Mouse (Mus musculus) heart, postnatal 4 days (tissue): ENCODE measurements around the gene Cic. TPM values are rescaled to one million over a fixed set of nuclear protein-coding genes. Genes with fewer than 3 reads are reported as not detected.

Experiments used
- DNase-seq: peaks from one replicate; pipeline ENCODE4 v3.0.0; 2021
- total RNA-seq, 2 experiments: library from RNA; stranded (reverse); gene quantifications; 2 replicates each; pipeline ENCODE4 v1.2.3; 2021

Cic gene
- total RNA-seq: 100 to 1,000 TPM; 108 to 109 TPM

DNA sequence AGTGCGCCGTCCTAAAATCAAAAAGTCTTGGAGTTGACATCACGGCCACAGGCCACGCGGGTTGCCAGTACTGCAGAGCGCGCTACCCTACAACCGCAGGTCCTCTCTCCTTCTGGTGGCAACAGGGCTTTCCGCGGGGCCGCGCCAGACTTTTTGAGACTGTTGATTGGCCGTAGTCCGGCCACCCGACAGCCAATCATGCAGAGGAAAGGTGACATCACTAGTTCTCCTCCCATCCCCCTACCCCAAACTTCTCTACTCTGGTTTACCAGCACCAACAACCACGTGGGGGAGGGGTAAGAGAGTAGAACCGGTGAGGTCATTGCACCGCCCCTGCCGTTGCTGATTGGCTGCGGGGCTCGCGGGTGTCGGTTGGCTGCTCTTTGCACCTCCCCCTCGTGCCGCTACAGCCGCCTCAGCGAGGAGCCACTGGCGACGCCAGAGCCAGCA is at the start of gene Cic:
Gene Cic (plus strand): TSS at position 404 of the 450 bp plus-strand sequence.
- DNase-seq: peak; percentile 98

DNA sequence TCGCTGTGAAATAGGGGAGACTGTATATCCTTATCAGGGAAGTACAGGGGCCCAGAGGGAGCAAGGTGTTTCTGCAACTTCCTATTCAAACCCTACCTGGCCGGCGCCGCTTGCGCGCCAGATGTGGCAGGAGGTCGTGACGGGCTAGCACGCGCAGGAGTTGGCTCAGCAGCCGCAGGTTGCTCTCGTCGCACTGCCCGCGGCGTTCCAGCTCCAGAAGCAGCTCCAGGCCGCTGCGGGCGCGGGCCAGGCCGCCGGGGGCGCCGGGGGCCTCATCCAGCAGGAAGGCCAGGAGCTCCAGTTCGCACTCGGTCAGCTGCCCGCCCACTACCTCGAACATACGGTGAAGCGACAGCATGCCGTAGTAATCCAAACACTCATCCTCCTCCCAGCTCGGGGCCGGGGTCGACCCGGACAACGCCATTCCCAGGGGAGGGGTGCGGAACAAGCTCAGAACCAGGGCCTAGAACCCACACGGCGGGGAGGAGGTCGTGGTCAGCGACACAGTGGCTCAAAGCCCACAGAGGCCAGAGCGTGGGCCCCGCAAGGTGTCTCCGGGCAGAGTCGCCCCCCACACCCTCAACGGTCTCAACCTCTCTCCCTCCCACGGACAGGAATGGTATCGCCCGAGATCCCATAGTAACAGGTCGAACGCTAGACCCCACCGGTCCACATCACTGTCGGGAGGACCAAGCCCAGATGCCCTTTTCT is 48.6 kb upstream of the Cic start:
- peak; percentile 61 for DNase-seq

DNA sequence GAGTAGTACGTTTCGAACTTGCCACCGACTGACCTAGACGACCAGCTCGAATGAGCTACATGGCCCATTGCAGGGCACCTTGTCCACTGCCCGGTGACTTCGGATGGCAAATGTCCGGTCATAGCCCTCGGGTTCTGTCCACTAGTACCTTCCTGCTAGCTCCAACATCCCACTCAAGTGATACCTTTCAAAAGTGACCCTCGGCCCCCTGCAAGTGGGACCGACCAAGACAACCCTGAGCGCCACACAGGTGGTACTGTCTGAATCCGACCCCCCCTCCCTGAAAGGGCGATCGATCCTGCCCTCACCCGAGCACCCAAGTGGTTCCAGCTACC is 48.1 kb upstream of the Cic start:
- no peak for DNase-seq

DNA sequence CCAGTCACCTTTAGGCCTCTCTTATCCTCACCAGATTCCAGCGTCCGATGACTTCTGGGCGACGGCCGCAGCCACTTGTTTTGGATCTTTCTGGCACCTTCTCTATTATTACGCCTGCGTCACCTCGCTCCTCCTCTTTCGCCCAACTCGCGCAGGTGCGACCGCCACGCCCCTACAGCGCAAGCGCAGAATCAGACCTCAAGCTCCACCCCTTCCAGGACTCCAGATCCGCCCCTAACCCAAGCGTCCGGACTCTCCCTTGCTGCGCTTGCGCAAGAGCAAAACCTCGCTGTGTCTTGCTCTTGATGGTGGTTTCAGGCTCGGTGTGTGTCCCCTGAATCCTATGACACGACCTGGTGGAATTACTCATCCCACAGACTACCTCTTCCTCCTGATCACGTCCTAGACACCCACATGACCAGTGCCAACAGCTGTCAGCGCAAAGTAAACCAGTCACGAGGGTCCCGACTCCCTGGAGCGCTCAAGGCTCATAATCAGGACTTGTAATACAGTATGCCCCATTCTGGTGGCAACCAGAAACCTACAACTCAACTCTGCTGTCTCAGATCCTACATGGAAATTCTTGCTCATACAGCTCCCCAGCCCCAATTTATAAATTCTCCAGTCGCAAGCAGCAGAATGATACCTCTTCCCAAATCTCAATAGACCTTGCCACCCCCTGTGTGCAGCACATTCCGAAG is 47.6 kb upstream of the Cic start:
- DNase-seq: peak; percentile 95

- peak; percentile 37 for DNase-seq
These were observed 46.9 kb upstream of the Cic start, which contains the start of gene Dedd2 for GRCm38 (mm10) chr7:25220457-25221101. Gene Dedd2 (minus strand): TSS chr7:25220615.

DNA sequence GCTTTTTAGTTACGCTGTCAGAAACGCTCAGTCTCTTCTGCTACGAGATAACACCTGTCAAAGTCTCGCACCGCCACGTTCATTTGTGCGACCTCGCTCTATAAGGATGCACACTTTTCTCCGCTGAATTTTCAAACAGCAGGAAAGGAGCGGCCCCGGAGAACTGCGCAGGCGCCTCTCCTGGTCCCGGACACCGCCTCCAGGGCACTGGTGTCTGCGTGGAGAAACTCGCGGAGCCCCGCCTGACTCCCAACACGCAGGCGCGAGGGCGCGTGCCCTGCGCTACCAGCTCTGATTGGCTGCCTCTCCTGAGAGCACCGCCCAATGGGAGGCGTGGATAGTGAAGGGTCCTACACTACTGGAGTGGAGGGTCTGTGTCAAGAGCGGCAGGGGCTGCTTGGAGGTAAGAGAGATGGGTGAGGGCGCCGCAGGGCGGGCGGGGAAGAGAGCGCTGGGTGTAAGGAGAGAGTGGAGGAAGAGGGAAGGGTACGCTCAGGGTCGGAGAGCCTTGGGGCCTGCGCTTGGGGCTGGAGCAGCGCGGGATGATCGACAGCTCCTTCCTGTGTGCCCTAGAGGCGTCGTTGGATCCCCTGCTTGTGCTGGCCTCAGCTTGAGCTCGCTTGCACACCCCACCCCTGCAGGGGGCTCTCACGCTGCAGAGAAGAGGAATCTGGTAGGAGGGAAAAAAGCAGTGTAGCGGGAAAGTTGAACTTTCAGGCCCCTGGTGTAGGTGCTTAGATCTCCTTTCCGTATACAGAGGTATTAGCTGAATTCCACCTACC is 46.2 kb upstream of the Cic start, which contains the start of gene Zfp526:
Gene Zfp526 (plus strand): TSS at position 324 of the 782 bp plus-strand sequence.
- DNase-seq: peak; percentile 98

- DNase-seq: no peak
These were observed 45.1 kb upstream of the Cic start for GRCm38 (mm10) chr7:25222275-25222967.

- DNase-seq: no peak
These were observed 39.8 kb upstream of the Cic start for GRCm38 (mm10) chr7:25227523-25228300.

DNA sequence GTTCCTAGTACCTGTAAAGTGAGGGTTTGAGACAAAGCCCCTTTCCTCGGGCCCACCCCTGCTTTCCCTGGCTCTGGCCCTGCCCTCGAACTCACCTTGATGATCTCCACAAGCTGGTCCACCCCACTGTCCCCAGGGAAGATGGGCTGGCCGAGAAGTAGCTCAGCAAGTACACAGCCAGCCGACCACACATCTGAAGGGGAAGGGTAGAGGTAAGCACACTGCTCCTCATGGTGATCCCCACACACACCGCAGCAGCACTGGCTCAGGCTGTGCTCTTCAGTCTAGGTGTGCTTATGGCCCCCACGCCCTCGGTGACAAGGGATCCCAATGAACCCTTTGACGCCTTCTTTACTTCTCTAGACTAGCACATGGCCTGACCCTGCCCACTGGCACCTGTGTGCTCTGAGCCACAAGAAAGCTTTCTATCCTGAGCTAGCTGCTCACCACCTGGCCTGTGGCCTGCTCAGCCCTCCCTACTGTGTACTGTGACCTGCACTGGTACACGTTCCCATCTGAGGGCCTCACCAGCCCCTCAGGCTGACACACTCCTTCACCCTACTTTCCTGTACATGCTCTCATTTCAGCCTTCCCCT is 36.7 kb upstream of the Cic start:
- no peak for DNase-seq

DNA sequence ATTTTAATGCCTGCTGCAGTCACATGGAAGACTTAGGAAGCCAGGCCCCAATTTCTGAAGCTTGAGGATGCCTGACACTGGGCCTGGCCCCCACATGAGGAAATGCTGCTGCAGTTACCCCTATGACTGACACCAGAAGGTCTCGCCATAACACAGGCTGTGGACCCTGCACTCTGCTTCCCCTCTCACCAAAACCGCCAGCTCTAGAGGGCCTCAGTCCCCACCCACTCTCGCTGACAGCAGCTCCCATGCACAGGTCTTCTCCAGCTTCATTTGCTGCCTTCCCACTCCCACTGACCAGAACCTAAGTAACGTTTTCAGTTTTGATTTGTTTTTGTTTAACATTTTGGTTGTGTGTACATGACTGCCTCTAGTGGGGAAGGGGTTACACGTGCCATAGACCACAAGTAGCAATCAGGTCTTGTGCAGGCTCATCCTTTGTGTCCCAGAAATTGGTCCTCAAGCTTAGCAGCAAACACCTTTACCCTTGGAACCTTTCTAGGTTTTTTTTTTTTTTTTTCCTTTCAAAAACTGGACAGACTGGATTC is 35.3 kb upstream of the Cic start:
- no peak for DNase-seq

DNA sequence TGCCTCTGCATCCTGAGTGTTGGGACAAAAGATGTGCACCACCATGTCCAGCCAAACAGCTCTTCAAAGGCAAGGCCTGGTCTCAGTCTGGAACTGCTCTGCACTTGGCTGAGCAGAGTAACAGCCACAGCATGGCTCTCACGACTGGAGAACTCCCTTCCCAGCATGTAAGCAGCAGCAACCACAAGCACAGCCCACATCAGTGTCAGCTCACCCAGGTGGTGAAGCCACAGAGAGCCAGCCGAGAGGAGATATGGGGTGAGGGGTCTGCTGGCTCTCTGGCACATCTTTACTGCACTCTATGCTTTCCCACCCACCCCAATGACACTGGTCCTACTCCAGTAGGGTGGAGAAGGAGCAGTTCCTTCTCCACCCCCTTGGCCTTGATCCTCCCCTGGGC is 34.4 kb upstream of the Cic start:
- DNase-seq: no peak

DNA sequence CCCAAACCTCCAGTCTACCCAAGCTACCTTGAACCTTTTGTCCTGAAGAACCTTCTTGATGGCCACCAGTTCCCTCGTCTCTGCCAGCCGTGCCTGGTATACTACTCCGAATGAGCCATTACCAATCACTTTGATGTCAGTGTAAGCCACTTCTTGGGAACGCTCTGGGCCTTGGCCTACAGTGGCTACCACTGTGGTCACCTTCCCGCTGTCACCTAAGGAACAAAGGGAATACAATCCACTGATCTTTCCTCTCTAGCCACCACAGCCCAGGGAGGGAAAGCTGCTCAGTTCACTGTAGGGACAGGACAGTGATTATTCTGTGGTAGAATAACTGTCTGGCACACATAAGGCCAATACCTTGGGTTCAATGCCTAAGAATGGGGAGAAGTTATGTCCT is 32.0 kb upstream of the Cic start:
- no peak for DNase-seq

GRCm38 (mm10) chr7:25237249-25238014 is 30.1 kb upstream of the Cic start, which contains the start of gene Gsk3a:
Gene Gsk3a (minus strand): TSS chr7:25237851.
- DNase-seq: peak; percentile 98

DNA sequence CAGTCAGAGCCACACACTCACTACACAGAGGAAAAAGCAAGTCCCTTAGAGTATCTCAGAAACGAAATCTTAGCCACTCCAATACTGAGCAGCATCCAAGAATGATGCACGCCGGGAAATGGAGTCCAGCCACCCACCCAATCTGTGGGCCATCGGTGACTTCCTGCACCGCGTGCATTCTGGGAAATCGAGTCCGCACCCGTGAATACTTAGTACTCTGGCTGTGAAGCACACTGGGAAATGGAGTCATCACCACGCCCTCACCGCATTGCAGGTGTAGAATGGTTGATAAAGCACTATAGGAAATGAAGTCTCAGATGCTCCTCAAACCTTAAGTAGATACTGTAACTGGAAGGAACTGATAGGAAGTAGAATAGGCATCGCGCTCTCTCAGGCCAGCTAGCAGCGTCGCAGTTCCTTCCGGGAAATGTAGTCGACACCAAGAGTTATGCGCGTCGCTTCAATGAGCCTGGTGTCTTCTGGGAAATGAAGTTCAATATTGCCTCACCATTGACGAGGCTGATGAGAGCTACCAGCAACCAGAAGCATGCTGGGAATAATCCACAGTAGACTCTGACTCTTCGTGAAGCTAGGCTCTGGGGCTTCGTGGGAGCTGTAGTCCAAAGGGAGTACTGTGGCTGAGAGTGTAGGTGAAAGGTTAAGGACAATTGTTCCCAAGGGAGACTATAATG is 29.3 kb upstream of the Cic start:
- peak; percentile 90 for DNase-seq

- DNase-seq: peak; percentile 87
These were observed 28.5 kb upstream of the Cic start for GRCm38 (mm10) chr7:25238829-25239623.

DNA sequence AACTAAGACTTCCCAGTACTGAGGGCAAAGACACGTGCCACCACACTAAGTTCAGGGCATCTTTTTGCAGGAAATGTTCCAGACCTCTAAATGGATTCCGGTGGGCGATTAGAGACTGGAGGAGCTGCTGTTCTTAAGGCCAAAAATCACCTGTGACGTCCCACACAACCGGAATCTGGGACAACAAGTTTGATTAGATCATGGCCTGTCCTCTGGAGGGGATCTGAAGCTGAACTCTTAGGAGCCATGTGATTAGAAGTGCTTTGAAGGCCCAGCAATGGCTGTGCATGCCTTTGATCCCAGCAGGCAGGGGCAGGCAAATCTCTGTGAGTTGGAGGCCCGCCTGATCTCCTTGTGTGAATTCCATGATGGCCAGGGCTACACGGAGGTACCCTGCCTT is 26.9 kb upstream of the Cic start:
- DNase-seq: peak; percentile 12

DNA sequence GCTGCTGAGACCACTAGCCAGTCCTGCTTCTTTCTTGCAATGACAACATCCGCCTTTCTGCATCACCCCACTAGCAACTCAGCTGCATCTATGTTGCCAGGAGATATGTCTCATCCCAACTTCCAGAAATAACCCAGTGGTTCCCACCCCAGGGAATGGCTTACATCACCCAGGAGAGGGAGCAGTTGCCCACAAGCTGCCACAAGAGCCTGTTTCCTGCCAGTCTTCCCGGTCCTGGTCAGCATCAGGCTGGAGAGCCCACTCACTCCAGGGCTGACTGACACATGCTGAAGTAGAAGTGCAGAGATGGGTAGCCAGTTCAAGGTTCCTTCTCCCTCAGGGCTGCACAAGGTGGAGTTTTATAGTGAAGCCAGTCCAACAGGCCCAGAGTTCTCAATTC is 26.4 kb upstream of the Cic start:
- peak; percentile 81 for DNase-seq

GRCm38 (mm10) chr7:25243361-25243760 is 24.1 kb upstream of the Cic start:
- DNase-seq: peak; percentile 10
